Mouse (Mus musculus) kidney, embryonic 14.5 days (tissue): ENCODE results near the gene Tbxas1. TPM values are rescaled to one million over a fixed set of nuclear protein-coding genes. Genes with fewer than 3 reads are reported as not detected.

Source experiments
- ATAC-seq: fragments of 200-750 bp; cut with Nextera tagmentation; 2 replicates; pipeline ENCODE4 v1.8.0; 2017; ENCODE audit warnings: moderate number of reproducible peaks, mild to moderate bottlenecking, moderate TSS enrichment, moderate library complexity; ENCODE audit not compliant: low FRiP score, low TSS enrichment
- H3K27ac ChIP-seq: fragments of 300-500 bp; sonication (generic); 2 replicates; pipeline ENCODE4 v1.5.1; 2014; ENCODE audit warnings: low read depth, mild to moderate bottlenecking, low read length, moderate library complexity, mixed read lengths
- H3K27me3 ChIP-seq: fragments of 300-500 bp; sonication (generic); 2 replicates; pipeline ENCODE4 v1.6.1; 2014; ENCODE audit warnings: mild to moderate bottlenecking, low read length; ENCODE audit not compliant: control insufficient read depth, insufficient read depth
- H3K36me3 ChIP-seq: fragments of 300-500 bp; sonication (generic); 2 replicates; pipeline ENCODE4 v1.6.1; 2014; ENCODE audit warnings: low read length, mixed read lengths; ENCODE audit not compliant: control insufficient read depth, insufficient read depth
- H3K4me1 ChIP-seq: fragments of 300-500 bp; sonication (generic); 2 replicates; pipeline ENCODE4 v1.6.1; 2014; ENCODE audit warnings: low read length, mixed read lengths; ENCODE audit not compliant: control insufficient read depth, insufficient read depth
- H3K4me2 ChIP-seq: fragments of 300-500 bp; sonication (generic); replicated peaks from 2 replicates; pipeline ENCODE4 v1.6.1; 2014; ENCODE audit warnings: low read depth, mild to moderate bottlenecking, low read length
- H3K4me3 ChIP-seq: fragments of 300-500 bp; sonication (generic); 2 replicates; pipeline ENCODE4 v1.5.1; 2014; ENCODE audit warnings: mild to moderate bottlenecking, low read length
- H3K9ac ChIP-seq: fragments of 300-500 bp; sonication (generic); 2 replicates; pipeline ENCODE4 v1.6.1; 2014; ENCODE audit warnings: low read depth, mild to moderate bottlenecking, low read length, moderate library complexity
- H3K9me3 ChIP-seq: fragments of 300-500 bp; sonication (generic); 2 replicates; pipeline ENCODE4 v1.6.1; 2016; ENCODE audit warnings: low read length; ENCODE audit not compliant: control insufficient read depth
- WGBS: fragments of 180-500 bp; shearing (Covaris S2); extraction: QIAGEN DNeasy Blood & Tissue Kit; methylation state at CpG from one replicate; pipeline ENCODE4 v1.1.7; 2014; 5-methylcytosine and 5-hydroxymethylcytosine counted together
- polyA plus RNA-seq: library from polyadenylated mRNA; unstranded; fragments of >200 nt; fragmentation: Nextera tagmentation; extraction: Ambion mirVana; gene quantifications from 2 replicates; pipeline ENCODE4 v1.2.1, GENCODE M21; 2014

Gene Tbxas1
- polyA plus RNA-seq, 1 experiment from 2014 or later = 3.3 TPM

DNA sequence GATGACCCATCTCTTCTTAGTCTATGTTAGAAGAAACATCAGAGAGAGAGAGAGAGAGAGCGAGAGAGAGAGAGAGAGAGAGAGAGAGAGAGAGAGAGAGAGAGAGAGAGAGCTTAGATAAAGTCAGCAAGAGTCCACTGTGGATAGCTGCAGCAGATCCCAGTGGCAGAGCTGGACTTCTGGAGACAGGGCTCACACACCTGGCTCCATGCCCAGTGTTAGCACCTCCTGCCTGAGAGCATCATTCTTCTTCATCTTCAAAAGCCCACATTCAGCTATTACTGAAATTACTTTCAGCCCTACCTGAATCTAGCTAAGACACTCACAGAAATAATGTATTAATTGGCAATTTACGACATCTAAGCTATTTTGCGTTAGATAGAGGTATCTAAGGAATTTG is 85.2 kb downstream of the Tbxas1 start:
- Histone ChIP-seq H3K36me3 (no peaks in the 10 kb centered on the region), H3K4me1 (peaks cover 3% of the 10 kb centered on the region; the same call in 1 of the 2 replicates), H3K27ac (no peak overlapping the region), H3K9ac (no peak overlapping the region), H3K4me3 (no peak overlapping the region), H3K4me2 (no peak overlapping the region), H3K27me3 (no peaks in the 10 kb centered on the region), H3K9me3 (no peaks in the 10 kb centered on the region)
- no peak for ATAC-seq
- 75% methylated on average over 3 of the region's 3 CpGs for WGBS

DNA sequence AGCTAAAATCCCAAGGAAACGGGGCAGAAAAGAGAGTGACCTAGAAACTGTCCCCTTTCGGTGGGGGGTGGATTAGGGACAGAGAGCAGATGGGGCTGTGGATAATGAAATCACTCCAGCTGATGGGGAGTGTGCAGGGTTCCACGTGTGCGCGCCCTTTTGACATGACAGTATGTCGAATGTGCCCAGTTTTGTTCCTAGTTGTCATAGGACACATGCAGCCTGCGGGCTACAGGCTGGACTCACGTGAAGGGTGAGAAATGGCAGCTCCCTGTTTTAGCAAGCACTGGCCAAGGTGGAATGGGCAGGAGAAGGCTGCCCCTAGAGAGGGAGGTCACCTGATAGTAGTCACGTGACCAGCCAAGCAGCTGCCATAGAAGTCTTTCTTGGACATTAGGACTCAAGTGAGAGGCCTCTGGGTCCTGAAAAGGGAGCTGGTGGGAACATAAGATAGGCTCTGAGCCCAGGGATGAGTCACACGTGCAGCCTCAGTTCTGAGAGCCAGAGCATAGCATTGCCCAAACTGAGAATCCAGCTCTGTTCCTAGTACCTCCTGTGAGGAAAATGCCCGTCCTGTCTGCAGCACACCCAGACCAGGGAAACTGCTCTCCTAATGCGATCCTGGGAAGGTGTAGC is 85.7 kb downstream of the Tbxas1 start:
- no peaks in the 10 kb centered on the region for H3K27me3 ChIP-seq
- WGBS = 71% methylated on average over 12 of the region's 12 CpGs
- H3K9ac ChIP-seq = no peak overlapping the region
- peaks cover 3% of the 10 kb centered on the region; the same call in 1 of the 2 replicates for H3K4me1 ChIP-seq
- no peaks in the 10 kb centered on the region for H3K9me3 ChIP-seq
- H3K27ac ChIP-seq = no peak overlapping the region
- H3K4me3 ChIP-seq = no peak overlapping the region
- no peak for ATAC-seq
- H3K4me2 ChIP-seq = no peak overlapping the region
- no peaks in the 10 kb centered on the region for H3K36me3 ChIP-seq

DNA sequence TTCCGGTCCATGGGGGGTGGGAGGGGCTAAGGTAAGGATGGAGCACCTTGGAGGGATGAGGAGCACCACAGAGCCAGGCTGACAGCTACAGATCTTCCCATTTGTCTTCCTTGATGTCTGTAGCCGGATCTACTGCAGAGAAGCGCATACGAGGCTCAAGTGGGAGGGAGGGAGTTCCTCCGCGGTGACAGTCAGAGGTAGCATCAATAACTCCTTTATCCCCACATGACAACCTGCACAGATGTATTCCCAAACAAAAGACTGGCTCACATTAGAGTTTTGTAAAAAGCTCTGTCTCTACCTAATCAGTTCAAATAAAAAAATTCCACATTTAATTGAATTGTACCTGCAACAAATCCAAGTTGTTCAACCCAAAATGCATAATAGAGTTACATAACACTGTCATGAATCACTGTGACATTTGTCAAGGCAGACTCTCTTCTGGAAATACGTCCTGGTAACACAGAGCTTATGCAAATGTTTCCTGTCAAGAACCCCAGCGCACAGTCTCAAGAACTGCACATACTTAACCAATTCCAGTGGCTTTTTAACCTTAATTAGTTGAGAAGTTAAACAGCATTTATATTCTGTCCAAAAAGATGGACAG is 86.3 kb downstream of the Tbxas1 start:
- no peak overlapping the region for H3K4me3 ChIP-seq
- H3K4me1 ChIP-seq = peaks cover 3% of the 10 kb centered on the region; the same call in 1 of the 2 replicates
- no peaks in the 10 kb centered on the region for H3K27me3 ChIP-seq
- H3K9ac ChIP-seq = no peak overlapping the region
- WGBS = 59% methylated on average over 8 of the region's 8 CpGs
- no peaks in the 10 kb centered on the region for H3K36me3 ChIP-seq
- no peak overlapping the region for H3K27ac ChIP-seq
- no peak for ATAC-seq
- no peak overlapping the region for H3K4me2 ChIP-seq
- H3K9me3 ChIP-seq = no peaks in the 10 kb centered on the region

DNA sequence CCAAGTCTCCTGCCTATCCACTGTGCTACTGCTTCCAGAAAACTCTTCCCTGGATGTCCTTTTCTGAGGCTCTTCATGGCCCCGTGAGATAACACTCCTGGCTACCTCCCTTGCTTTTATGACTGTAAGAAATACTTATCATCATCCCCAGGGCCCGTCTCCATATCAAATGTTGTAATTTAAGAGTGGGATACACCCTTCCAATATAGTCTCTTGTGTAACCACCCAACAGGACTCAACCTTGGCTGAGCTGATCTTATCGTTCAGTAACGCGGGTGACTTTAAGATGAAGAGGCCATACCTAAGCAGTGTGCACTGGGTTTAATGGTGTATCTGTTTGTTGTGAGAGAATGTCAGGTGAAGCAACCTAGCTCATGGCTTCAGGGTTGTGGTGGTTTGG is 91.6 kb downstream of the Tbxas1 start:
- WGBS = 90% methylated on average over 5 of the region's 5 CpGs
- Histone ChIP-seq H3K9ac (no peak overlapping the region), H3K27me3 (no peaks in the 10 kb centered on the region), H3K36me3 (no peaks in the 10 kb centered on the region), H3K4me3 (no peak overlapping the region), H3K4me2 (no peak overlapping the region), H3K9me3 (no peaks in the 10 kb centered on the region), H3K4me1 (0 out of 2 replicates have a peak, but pooled peaks cover 4% of the 10 kb centered on the region), H3K27ac (no peak overlapping the region)
- no peak for ATAC-seq

DNA sequence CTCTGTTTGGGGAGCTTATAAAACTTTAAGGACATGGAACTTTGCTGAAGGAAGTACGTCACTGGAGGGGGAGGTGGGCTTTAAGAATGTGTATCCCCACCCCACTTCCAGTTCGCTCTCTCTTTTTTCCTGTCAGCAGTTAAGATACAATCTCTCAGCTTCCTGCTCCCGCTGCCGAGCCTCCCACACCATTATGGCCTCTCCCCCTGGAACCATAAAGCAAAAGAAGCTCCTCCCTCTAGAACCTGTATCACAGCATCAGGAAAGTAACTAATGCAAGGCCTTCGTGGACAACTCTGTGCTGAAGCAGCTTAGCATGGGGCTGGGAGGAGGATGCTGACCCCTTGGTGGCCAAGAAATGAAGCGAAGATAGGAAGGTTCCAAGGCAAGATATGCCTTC is 92.1 kb downstream of the Tbxas1 start:
- Histone ChIP-seq H3K36me3 (no peaks in the 10 kb centered on the region), H3K4me1 (0 out of 2 replicates have a peak, but pooled peaks cover 4% of the 10 kb centered on the region), H3K27me3 (no peaks in the 10 kb centered on the region), H3K9ac (no peak overlapping the region), H3K4me3 (no peak overlapping the region), H3K4me2 (no peak overlapping the region), H3K9me3 (no peaks in the 10 kb centered on the region), H3K27ac (no peak overlapping the region)
- 39% methylated on average over 6 of the region's 6 CpGs for WGBS
- ATAC-seq = 0 out of 2 replicates have a peak, but pooled peaks have one; percentile 28

DNA sequence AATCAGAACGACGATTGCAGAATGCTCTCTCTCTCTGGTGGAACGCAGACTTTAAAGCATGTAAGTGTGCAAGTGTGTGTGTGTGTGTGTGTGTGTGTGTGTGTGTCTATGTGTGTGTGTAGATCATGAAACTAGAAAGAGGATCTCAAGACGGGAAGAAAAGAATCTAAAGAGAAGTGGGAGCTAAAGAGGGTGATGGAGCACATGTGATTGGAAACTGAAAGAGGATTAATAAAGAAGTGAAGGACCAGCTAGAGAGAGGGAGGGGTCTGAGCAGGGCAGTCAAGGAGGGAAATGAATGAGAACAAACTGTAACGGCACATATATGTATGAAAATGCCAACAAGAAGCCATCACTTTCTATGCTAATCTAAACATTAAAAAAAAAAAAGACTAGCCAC is 92.8 kb downstream of the Tbxas1 start:
- ATAC-seq = no peak
- H3K36me3 ChIP-seq = no peaks in the 10 kb centered on the region
- H3K27me3 ChIP-seq = no peaks in the 10 kb centered on the region
- H3K4me2 ChIP-seq = no peak overlapping the region
- no peak overlapping the region for H3K27ac ChIP-seq
- H3K4me1 ChIP-seq = 0 out of 2 replicates have a peak, but pooled peaks cover 4% of the 10 kb centered on the region
- no peak overlapping the region for H3K4me3 ChIP-seq
- H3K9ac ChIP-seq = no peak overlapping the region
- no peaks in the 10 kb centered on the region for H3K9me3 ChIP-seq
- 87% methylated on average over 5 of the region's 5 CpGs for WGBS

DNA sequence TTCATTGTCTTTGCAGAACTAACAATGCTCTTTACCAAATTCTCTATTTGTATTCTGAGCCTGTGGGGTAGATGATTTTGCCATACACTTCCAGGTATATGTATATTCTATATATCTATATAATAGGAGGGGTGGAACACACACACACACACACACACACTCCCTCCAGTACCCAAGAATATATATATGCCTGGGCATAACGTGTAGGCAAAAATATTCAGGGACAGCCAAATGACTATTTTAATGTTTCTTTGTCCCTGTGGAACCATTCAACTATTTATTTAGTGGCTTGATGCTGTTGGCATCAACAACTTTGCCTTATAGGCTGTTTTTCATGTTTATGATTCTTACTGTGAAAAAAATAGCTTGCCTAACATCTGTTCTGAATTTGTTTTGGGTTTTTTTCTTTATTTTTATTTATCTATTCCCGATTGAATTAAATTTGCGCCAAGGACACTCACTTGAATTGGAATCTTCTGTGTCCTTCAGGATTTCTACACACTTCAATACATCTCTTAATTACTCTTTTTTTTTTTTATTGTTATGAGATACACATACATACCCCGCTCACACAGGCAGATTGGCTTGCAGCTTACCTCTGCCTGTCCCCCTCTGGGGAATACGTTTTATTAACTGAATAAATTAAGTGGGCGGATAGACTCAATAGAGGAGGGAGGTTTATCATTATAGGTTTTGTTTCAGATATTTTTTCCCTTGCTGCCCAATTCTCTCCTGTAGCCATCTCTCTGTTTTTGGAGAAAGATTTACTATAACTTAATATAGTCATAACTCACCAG is 94.9 kb downstream of the Tbxas1 start:
- ATAC-seq = no peak
- 67% methylated on average over 6 of the region's 6 CpGs for WGBS

DNA sequence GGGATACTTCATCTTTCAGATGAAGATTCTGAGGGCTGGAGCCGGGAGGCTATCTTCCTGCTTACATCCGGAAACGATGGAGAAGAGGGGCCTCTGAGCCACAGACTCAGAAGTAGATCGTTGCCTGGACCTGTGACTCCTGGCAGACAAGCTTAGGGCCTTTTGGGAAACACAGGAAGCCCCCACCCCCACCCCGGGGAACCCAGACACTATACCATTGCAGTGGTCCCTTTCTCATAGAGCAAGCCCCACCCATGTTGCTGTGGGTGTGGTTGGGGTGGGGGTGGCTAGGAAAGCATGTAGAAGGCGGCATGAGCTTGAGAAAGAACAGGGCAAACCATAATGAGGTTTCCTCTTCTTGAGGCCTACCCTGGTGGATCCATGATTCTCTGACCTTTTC is 95.6 kb downstream of the Tbxas1 start:
- H3K4me2 ChIP-seq = no peak overlapping the region
- no peaks in the 10 kb centered on the region for H3K27me3 ChIP-seq
- no peaks in the 10 kb centered on the region for H3K36me3 ChIP-seq
- no peak overlapping the region for H3K27ac ChIP-seq
- ATAC-seq = no peak
- 75% methylated on average over 6 of the region's 6 CpGs for WGBS
- no peak overlapping the region for H3K4me3 ChIP-seq
- no peak overlapping the region for H3K9ac ChIP-seq
- H3K4me1 ChIP-seq = 0 out of 2 replicates have a peak, but pooled peaks cover 4% of the 10 kb centered on the region
- no peaks in the 10 kb centered on the region for H3K9me3 ChIP-seq

More for the DNA sequence above, 94.9 kb downstream of the Tbxas1 start:
- H3K27ac ChIP-seq = no peak overlapping the region
- no peaks in the 10 kb centered on the region for H3K9me3 ChIP-seq
- H3K27me3 ChIP-seq = no peaks in the 10 kb centered on the region
- no peaks in the 10 kb centered on the region for H3K36me3 ChIP-seq
- no peak overlapping the region for H3K4me2 ChIP-seq
- H3K4me1 ChIP-seq = 0 out of 2 replicates have a peak, but pooled peaks cover 4% of the 10 kb centered on the region
- H3K4me3 ChIP-seq = no peak overlapping the region
- H3K9ac ChIP-seq = no peak overlapping the region

DNA sequence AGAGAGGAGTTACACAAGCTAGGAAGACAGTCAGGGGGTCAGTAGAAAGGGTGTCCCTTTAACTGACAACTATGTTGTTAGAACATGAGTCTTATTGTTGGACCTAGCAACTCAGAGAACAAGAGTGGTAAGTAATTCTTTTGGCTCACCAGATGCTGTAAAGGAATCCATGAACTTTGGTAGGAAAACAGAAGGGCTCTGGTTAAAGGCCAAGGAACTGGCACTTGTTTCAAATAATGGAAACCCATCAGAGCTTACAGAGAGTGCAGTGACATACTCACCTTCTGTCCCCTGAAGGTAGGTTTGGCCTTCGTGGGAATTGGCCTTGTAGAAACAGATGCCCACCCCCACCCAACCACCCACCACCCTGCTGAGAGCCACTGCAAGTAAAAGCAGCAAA is 97.6 kb downstream of the Tbxas1 start:
- Histone ChIP-seq H3K4me3 (no peak overlapping the region), H3K27me3 (no peaks in the 10 kb centered on the region), H3K9ac (no peak overlapping the region), H3K36me3 (no peaks in the 10 kb centered on the region), H3K4me1 (0 out of 2 replicates have a peak, but pooled peaks cover 4% of the 10 kb centered on the region), H3K4me2 (no peak overlapping the region), H3K9me3 (no peaks in the 10 kb centered on the region), H3K27ac (no peak overlapping the region; the same call in 1 of the 2 replicates)
- WGBS = 56% methylated on average over 1 of the region's 1 CpGs
- ATAC-seq = no peak
